Mouse (Mus musculus) C2C12 (cell line): ENCODE measurements around the gene Ssh2. TPM values are rescaled to one million over a fixed set of nuclear protein-coding genes. Genes with fewer than 3 reads are reported as not detected.

Experiments used
- H3K27me3 ChIP-seq: one replicate; pipeline ENCODE4 v1.6.1; 2011; ENCODE audit not compliant: control insufficient read depth, insufficient read depth, insufficient read length
- H3K36me3 ChIP-seq: one replicate; pipeline ENCODE4 v1.6.1; 2011; ENCODE audit not compliant: control insufficient read depth, insufficient read depth
- H3K4me3 ChIP-seq: one replicate; pipeline ENCODE4 v1.5.1; 2011; ENCODE audit warnings: mild to moderate bottlenecking, control low read depth; ENCODE audit not compliant: poor library complexity, insufficient read depth, severe bottlenecking
- H3K79me2 ChIP-seq: one replicate; pipeline ENCODE4 v1.6.1; 2011; ENCODE audit not compliant: control insufficient read depth, insufficient read depth
- H3K79me3 ChIP-seq: one replicate; pipeline ENCODE4 v1.6.1; 2011; ENCODE audit warnings: low read depth, control low read depth
- H3ac ChIP-seq: one replicate; pipeline ENCODE3; 2011; ENCODE audit warnings: low read depth; ENCODE audit not compliant: control insufficient read depth, insufficient read length
- CEBPB ChIP-seq: IDR thresholded peaks from one replicate; pipeline ENCODE4 v1.6.1; 2011; ENCODE audit warnings: low read depth, mild to moderate bottlenecking, control low read depth, moderate library complexity
- CTCF ChIP-seq: IDR thresholded peaks from one replicate; pipeline ENCODE4 v1.5.1; 2011; ENCODE audit not compliant: control insufficient read depth, insufficient read depth, insufficient read length
- FOSL1 ChIP-seq: IDR thresholded peaks from one replicate; pipeline ENCODE4 v1.8.0; 2011; ENCODE audit warnings: mild to moderate bottlenecking, low read length; ENCODE audit not compliant: poor library complexity, insufficient read depth, severe bottlenecking
- MAX ChIP-seq: IDR thresholded peaks from one replicate; pipeline ENCODE4 v1.6.1; 2011; ENCODE audit warnings: mild to moderate bottlenecking, control low read depth
- MYOD1 ChIP-seq: IDR thresholded peaks from one replicate; pipeline ENCODE4 v1.6.1; 2011; ENCODE audit warnings: low read depth; ENCODE audit not compliant: control insufficient read depth, insufficient read length
- MYOG ChIP-seq: IDR thresholded peaks from one replicate; pipeline ENCODE4 v1.6.1; 2011; ENCODE audit not compliant: control insufficient read depth, insufficient read length; ENCODE audit errors: extremely low read depth
- USF1 ChIP-seq: IDR thresholded peaks from one replicate; pipeline ENCODE4 v1.6.1; 2011; ENCODE audit warnings: low read depth, mild to moderate bottlenecking, control low read depth, moderate library complexity
- polyA plus RNA-seq: library from polyadenylated mRNA; unstranded; fragments of >200 nt; fragmentation: generic; extraction: Trizol; gene quantifications from one replicate; pipeline ENCODE4 v1.2.1, GENCODE M21; 2012; ENCODE audit warnings: missing spikeins

The Ssh2 gene
- polyA plus RNA-seq, 1 experiment = 2.7 TPM

GRCm38 (mm10) chr11:77297246-77297645 lies 81.2 kb downstream of the Ssh2 start:
- no peaks in the 10 kb centered on the region for H3K79me3 ChIP-seq
- no peaks in the 10 kb centered on the region for H3K27me3 ChIP-seq
- H3K36me3 ChIP-seq = no peaks in the 10 kb centered on the region
- no peaks in the 10 kb centered on the region for H3K79me2 ChIP-seq
- TF ChIP-seq FOSL1 (no peak), CEBPB (no peak), MYOG (no peak), MAX (no peak), MYOD1 (no peak), CTCF (no peak), USF1 (no peak)
- H3ac ChIP-seq = no peak overlapping the region
- no peak overlapping the region for H3K4me3 ChIP-seq

- Histone ChIP-seq H3K36me3 (no peaks in the 10 kb centered on the region), H3K4me3 (no peak overlapping the region), H3K79me3 (no peaks in the 10 kb centered on the region), H3K79me2 (no peaks in the 10 kb centered on the region), H3ac (no peak overlapping the region), H3K27me3 (no peaks in the 10 kb centered on the region)
- no peak for TF ChIP-seq CEBPB
- TF ChIP-seq MYOD1 = no peak
- TF ChIP-seq CTCF = no peak
- TF ChIP-seq MAX = no peak
- TF ChIP-seq FOSL1 = no peak
- no peak for TF ChIP-seq MYOG
- TF ChIP-seq USF1 = no peak
Observed at GRCm38 (mm10) chr11:77307205-77307604, 91.1 kb downstream of the Ssh2 start.

- Histone ChIP-seq H3K4me3 (no peak overlapping the region), H3K27me3 (no peaks in the 10 kb centered on the region), H3K79me2 (no peaks in the 10 kb centered on the region), H3K79me3 (no peaks in the 10 kb centered on the region), H3K36me3 (no peaks in the 10 kb centered on the region), H3ac (no peak overlapping the region)
- no peak for TF ChIP-seq MYOG
- TF ChIP-seq USF1 = no peak
- TF ChIP-seq CTCF = no peak
- TF ChIP-seq FOSL1 = no peak
- TF ChIP-seq MAX = no peak
- no peak for TF ChIP-seq MYOD1
- TF ChIP-seq CEBPB = no peak
Observed at GRCm38 (mm10) chr11:77308533-77308932, 92.4 kb downstream of the Ssh2 start.

- Histone ChIP-seq H3ac (no peak overlapping the region), H3K79me3 (no peaks in the 10 kb centered on the region), H3K36me3 (no peaks in the 10 kb centered on the region), H3K27me3 (no peaks in the 10 kb centered on the region), H3K4me3 (no peak overlapping the region), H3K79me2 (no peaks in the 10 kb centered on the region)
- TF ChIP-seq MAX = no peak
- no peak for TF ChIP-seq MYOG
- no peak for TF ChIP-seq MYOD1
Observed at GRCm38 (mm10) chr11:77317721-77318477, 101.8 kb downstream of the Ssh2 start.

- Histone ChIP-seq H3K4me3 (no peak overlapping the region), H3K27me3 (no peaks in the 10 kb centered on the region), H3ac (no peak overlapping the region), H3K79me3 (no peaks in the 10 kb centered on the region), H3K36me3 (no peaks in the 10 kb centered on the region), H3K79me2 (no peaks in the 10 kb centered on the region)
- TF ChIP-seq CEBPB (no peak), MAX (no peak), FOSL1 (no peak), MYOD1 (no peak), MYOG (no peak), CTCF (no peak), USF1 (no peak)
Observed at GRCm38 (mm10) chr11:77318478-77319118, 102.5 kb downstream of the Ssh2 start.

- no peaks in the 10 kb centered on the region for H3K36me3 ChIP-seq
- H3ac ChIP-seq = no peak overlapping the region
- H3K4me3 ChIP-seq = no peak overlapping the region
- H3K27me3 ChIP-seq = no peaks in the 10 kb centered on the region
- H3K79me2 ChIP-seq = no peaks in the 10 kb centered on the region
- H3K79me3 ChIP-seq = no peaks in the 10 kb centered on the region
- TF ChIP-seq MYOG = no peak
- TF ChIP-seq MYOD1 = peak; percentile 39
- no peak for TF ChIP-seq USF1
Observed at GRCm38 (mm10) chr11:77321214-77321613, 105.1 kb downstream of the Ssh2 start.
